In the genomic region with DNA sequence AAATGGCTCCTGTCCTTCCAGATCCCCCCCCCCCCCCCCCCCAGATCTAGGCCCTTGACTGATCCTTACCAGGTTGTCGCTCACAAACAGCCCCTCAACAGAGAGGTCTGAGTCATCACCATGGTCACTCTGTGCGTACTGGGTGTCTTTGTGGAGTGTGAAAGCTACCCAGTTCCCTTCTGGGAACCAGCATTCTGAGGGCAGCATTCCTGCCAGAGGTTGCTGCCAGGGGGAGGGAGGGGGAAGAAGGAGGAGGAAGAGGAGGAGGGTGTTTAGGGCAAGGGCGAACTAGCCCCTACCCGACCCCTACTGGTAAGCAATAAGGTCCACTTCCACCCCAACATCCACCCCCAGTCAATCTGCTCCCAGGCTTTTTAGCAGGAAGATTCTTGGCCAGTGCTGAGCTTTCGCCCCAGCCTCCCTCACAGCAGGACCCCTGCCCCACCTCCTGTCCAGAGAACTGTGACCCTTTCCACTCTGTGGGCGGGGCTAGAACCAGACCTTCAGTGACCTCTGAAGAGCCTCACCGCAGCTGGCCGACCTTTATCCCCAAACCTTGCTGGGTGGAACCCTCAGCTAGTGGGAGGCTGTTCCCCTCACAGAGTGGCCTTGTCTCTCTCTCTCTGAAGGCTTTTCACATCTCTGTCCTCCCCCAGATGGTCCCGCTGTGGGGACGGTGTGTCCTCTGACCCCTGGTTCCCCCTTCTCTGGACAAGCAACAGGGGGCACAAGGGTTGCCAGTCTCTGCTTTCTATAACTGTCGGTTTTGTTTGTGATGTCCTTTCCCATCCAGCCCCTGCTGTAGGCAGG, we compare ENCODE assay signal across 10 mouse cellular contexts.
DNase-seq lines count a peak whose midpoint lies in the region; ATAC-seq lines count a peak whose summit lies in the region.
"Had no signal": no experiment of that assay in that cellular context is flagged by ENCODE, and none has a peak within 500 bp of the region (broad histone marks: within the 10 kb centered on the region; RNA-seq: fewer than 3 reads in every experiment).

No protein-coding gene starts in this region.

- DNase-seq in heart, embryonic 10.5 days (ENCODE audit: low spot score), result no peak
- peak; percentile 53 for DNase-seq in neural tube, embryonic 10.5 days (ENCODE audit: extremely low spot score, low spot score)
- peak; percentile 36 for DNase-seq in yolk sac, embryonic 10.5 days (ENCODE audit: low spot score)
- no peak for DNase-seq in gastrocnemius, postnatal 4 days (ENCODE audit: low spot score in 2 of 2)
- DNase-seq in adrenal gland, adult 2 months, result no peak

- no peaks in the 10 kb centered on the region for H3K9me3 ChIP-seq in heart, embryonic 12.5 days (replicated peaks)
- H3K9me3 ChIP-seq in heart, embryonic 10.5 days, result no peaks in the 10 kb centered on the region
- H3K9me3 ChIP-seq in neural tube, embryonic 15.5 days (replicated peaks), result no peaks in the 10 kb centered on the region
- no peaks in the 10 kb centered on the region for H3K9me3 ChIP-seq in liver, embryonic 12.5 days (replicated peaks)
- H3K9me3 ChIP-seq: heart, embryonic 15.5 days had no signal

- no peak overlapping the region for H3K4me3 ChIP-seq in heart, embryonic 12.5 days
- no peak overlapping the region for H3K4me3 ChIP-seq in heart, embryonic 10.5 days
- H3K4me3 ChIP-seq in neural tube, embryonic 15.5 days (replicated peaks), result no peak overlapping the region
- no peak overlapping the region for H3K4me3 ChIP-seq in liver, embryonic 12.5 days
- H3K4me3 ChIP-seq: heart, embryonic 15.5 days had no signal

- no peak overlapping the region for H3K27ac ChIP-seq in heart, embryonic 12.5 days (ENCODE audit: poor library complexity, severe bottlenecking)
- no peak overlapping the region for H3K27ac ChIP-seq in heart, embryonic 10.5 days
- H3K27ac ChIP-seq in neural tube, embryonic 15.5 days (replicated peaks), result no peak overlapping the region
- peak overlapping the region; percentile 48 for H3K27ac ChIP-seq in liver, embryonic 12.5 days
- H3K27ac ChIP-seq: heart, embryonic 15.5 days had no signal

- H3K4me1 ChIP-seq in heart, embryonic 12.5 days (replicated peaks), result peaks cover 5% of the 10 kb centered on the region; the same call in 1 of the 2 replicates
- peaks cover 22% of the 10 kb centered on the region for H3K4me1 ChIP-seq in heart, embryonic 10.5 days
- peaks cover 6% of the 10 kb centered on the region; the same call in 1 of the 2 replicates for H3K4me1 ChIP-seq in neural tube, embryonic 15.5 days
- H3K4me1 ChIP-seq in liver, embryonic 12.5 days, result 0 out of 2 replicates have a peak, but pooled peaks cover 9% of the 10 kb centered on the region
- H3K4me1 ChIP-seq: heart, embryonic 15.5 days had no signal

- ATAC-seq in heart, embryonic 12.5 days (ENCODE audit: insufficient number of reproducible peaks, low FRiP score), result peak; percentile 42; the same call in 1 of the 2 replicates
- no peak for ATAC-seq in neural tube, embryonic 15.5 days (ENCODE audit: low FRiP score)
- ATAC-seq in liver, embryonic 12.5 days, result peak; percentile 76
- ATAC-seq: intestine, embryonic 16.5 days had no signal

- no peak overlapping the region for H3K9ac ChIP-seq in heart, embryonic 12.5 days
- no peak overlapping the region for H3K9ac ChIP-seq in neural tube, embryonic 15.5 days (replicated peaks)
- H3K9ac ChIP-seq in liver, embryonic 12.5 days, result no peak overlapping the region
- H3K9ac ChIP-seq: heart, embryonic 15.5 days had no signal

- 12% methylated on average over 11 of the region's 11 CpGs for WGBS in heart, embryonic 12.5 days
- 18% methylated on average over 11 of the region's 11 CpGs for WGBS in heart, embryonic 10.5 days
- 12% methylated on average over 11 of the region's 11 CpGs for WGBS in neural tube, embryonic 15.5 days
- WGBS in liver, embryonic 12.5 days (ENCODE audit: insufficient replicate concordance), result 34% methylated on average over 11 of the region's 11 CpGs

- no peaks in the 10 kb centered on the region for H3K36me3 ChIP-seq in heart, embryonic 12.5 days
- no peaks in the 10 kb centered on the region for H3K36me3 ChIP-seq in heart, embryonic 10.5 days
- no peaks in the 10 kb centered on the region for H3K36me3 ChIP-seq in neural tube, embryonic 15.5 days
- H3K36me3 ChIP-seq in liver, embryonic 12.5 days, result no peaks in the 10 kb centered on the region
- H3K36me3 ChIP-seq: heart, embryonic 15.5 days had no signal

- H3K27me3 ChIP-seq in heart, embryonic 12.5 days (replicated peaks), result peaks cover 4% of the 10 kb centered on the region; the same call in 1 of the 2 replicates
- H3K27me3 ChIP-seq in heart, embryonic 10.5 days (ENCODE audit: insufficient read depth, poor library complexity, severe bottlenecking), result peaks cover 6% of the 10 kb centered on the region; the same call in 1 of the 2 replicates
- no peaks in the 10 kb centered on the region for H3K27me3 ChIP-seq in neural tube, embryonic 15.5 days (replicated peaks)
- no peaks in the 10 kb centered on the region for H3K27me3 ChIP-seq in liver, embryonic 12.5 days (replicated peaks)

- H3K4me2 ChIP-seq in heart, embryonic 12.5 days, result no peak overlapping the region
- H3K4me2 ChIP-seq in neural tube, embryonic 15.5 days, result no peak overlapping the region
- H3K4me2 ChIP-seq in liver, embryonic 12.5 days, result no peak overlapping the region
- H3K4me2 ChIP-seq: heart, embryonic 15.5 days had no signal

Comparison
In these comparisons a context has a peak if more than half of its experiments do, and no peak if none do; other contexts are left out.
1. DNase-seq: peak in neural tube, embryonic 10.5 days (single experiment) and yolk sac, embryonic 10.5 days (single experiment); none in heart, embryonic 10.5 days (single experiment), gastrocnemius, postnatal 4 days (0 of 2) and adrenal gland, adult 2 months (single experiment).